Mouse (Mus musculus): ENCODE data around the gene Atg16l2. TPM values are rescaled to one million over a fixed set of nuclear protein-coding genes. Genes with fewer than 3 reads are reported as not detected.

Atg16l2 gene
- 28.5 and 29.7 TPM in 2 replicates for polyA plus RNA-seq (2015; fragmentation: Nextera tagmentation; extraction: Ambion mirVana)

- DNase-seq (ENCODE audit: low spot score): peak; percentile 97
These were observed at the start of gene Atg16l2 for GRCm38 (mm10) chr7:101301881-101302456. Gene Atg16l2, minus strand, starts transcription at chr7:101302251.

- no peak for DNase-seq (ENCODE audit: low spot score)
These were observed 47.8 kb upstream of the Atg16l2 start for GRCm38 (mm10) chr7:101349861-101350260.

- DNase-seq (ENCODE audit: low spot score): no peak
These were observed 46.3 kb upstream of the Atg16l2 start for GRCm38 (mm10) chr7:101348312-101348711.

GRCm38 (mm10) chr7:101347767-101348270 lies 45.8 kb upstream of the Atg16l2 start, which contains the start of gene Arap1:
Gene Arap1, plus strand, starts transcription at chr7:101348067.
- DNase-seq (ENCODE audit: low spot score): peak; percentile 66

GRCm38 (mm10) chr7:101346991-101347390 lies 44.9 kb upstream of the Atg16l2 start:
- no peak for DNase-seq (ENCODE audit: low spot score)

GRCm38 (mm10) chr7:101344892-101345291 lies 42.8 kb upstream of the Atg16l2 start:
- no peak for DNase-seq (ENCODE audit: low spot score)

- no peak for DNase-seq (ENCODE audit: low spot score)
These were observed 41.1 kb upstream of the Atg16l2 start for GRCm38 (mm10) chr7:101343135-101343534.

- DNase-seq (ENCODE audit: low spot score): peak; percentile 69
These were observed 39.4 kb upstream of the Atg16l2 start for GRCm38 (mm10) chr7:101341405-101341804.

GRCm38 (mm10) chr7:101337401-101337800 lies 35.4 kb upstream of the Atg16l2 start:
- no peak for DNase-seq (ENCODE audit: low spot score)

- DNase-seq (ENCODE audit: low spot score): no peak
These were observed 34.6 kb upstream of the Atg16l2 start for GRCm38 (mm10) chr7:101336686-101337085.

GRCm38 (mm10) chr7:101335228-101335627 lies 33.2 kb upstream of the Atg16l2 start:
- no peak for DNase-seq (ENCODE audit: low spot score)

GRCm38 (mm10) chr7:101332045-101332831 lies 30.2 kb upstream of the Atg16l2 start:
- DNase-seq (ENCODE audit: low spot score): no peak

GRCm38 (mm10) chr7:101330841-101331173 lies 28.8 kb upstream of the Atg16l2 start:
- no peak for DNase-seq (ENCODE audit: low spot score)

GRCm38 (mm10) chr7:101330074-101330840 lies 28.2 kb upstream of the Atg16l2 start:
- DNase-seq (ENCODE audit: low spot score): no peak

- DNase-seq (ENCODE audit: low spot score): no peak
These were observed 27.6 kb upstream of the Atg16l2 start for GRCm38 (mm10) chr7:101329606-101330005.

- DNase-seq (ENCODE audit: low spot score): no peak
These were observed 26.6 kb upstream of the Atg16l2 start for GRCm38 (mm10) chr7:101328621-101329158.

- DNase-seq (ENCODE audit: low spot score): no peak
These were observed 25.7 kb upstream of the Atg16l2 start for GRCm38 (mm10) chr7:101327786-101328185.

GRCm38 (mm10) chr7:101327263-101327662 lies 25.2 kb upstream of the Atg16l2 start:
- DNase-seq (ENCODE audit: low spot score): no peak

- no peak for DNase-seq (ENCODE audit: low spot score)
These were observed 24.0 kb upstream of the Atg16l2 start for GRCm38 (mm10) chr7:101326006-101326405.

- no peak for DNase-seq (ENCODE audit: low spot score)
These were observed 22.3 kb upstream of the Atg16l2 start for GRCm38 (mm10) chr7:101324142-101324962.

- no peak for DNase-seq (ENCODE audit: low spot score)
These were observed 21.1 kb upstream of the Atg16l2 start for GRCm38 (mm10) chr7:101323141-101323594.
